Mouse (Mus musculus) embryonic facial prominence, embryonic 12.5 days (tissue): ENCODE results near the gene Mrpl34. TPM values are rescaled to one million over a fixed set of nuclear protein-coding genes. Genes with fewer than 3 reads are reported as not detected.

Source experiments
- ATAC-seq: fragments of 200-750 bp; cut with Nextera tagmentation; 2 replicates; pipeline ENCODE4 v1.8.0; 2017; ENCODE audit not compliant: insufficient number of reproducible peaks, insufficient read depth, low FRiP score, low TSS enrichment
- H3K27ac ChIP-seq: fragments of 300-500 bp; sonication (generic); 2 replicates; pipeline ENCODE4 v1.5.1; 2016; ENCODE audit warnings: mild to moderate bottlenecking
- H3K27me3 ChIP-seq: fragments of 300-500 bp; sonication (generic); 2 replicates; pipeline ENCODE4 v1.6.1; 2016; ENCODE audit warnings: mild to moderate bottlenecking, moderate library complexity
- H3K36me3 ChIP-seq: fragments of 300-500 bp; sonication (generic); 2 replicates; pipeline ENCODE4 v1.6.1; 2016; ENCODE audit warnings: mild to moderate bottlenecking
- H3K4me1 ChIP-seq: fragments of 300-500 bp; sonication (generic); 2 replicates; pipeline ENCODE4 v1.6.1; 2016
- H3K4me2 ChIP-seq: fragments of 300-500 bp; sonication (generic); replicated peaks from 2 replicates; pipeline ENCODE4 v1.6.1; 2016; ENCODE audit warnings: mild to moderate bottlenecking, moderate library complexity
- H3K4me3 ChIP-seq: fragments of 300-500 bp; sonication (generic); 2 replicates; pipeline ENCODE4 v1.5.1; 2016; ENCODE audit warnings: mild to moderate bottlenecking
- H3K9ac ChIP-seq: fragments of 300-500 bp; sonication (generic); 2 replicates; pipeline ENCODE4 v1.6.1; 2016; ENCODE audit warnings: mild to moderate bottlenecking, moderate library complexity
- H3K9me3 ChIP-seq: fragments of 300-500 bp; sonication (generic); 2 replicates; pipeline ENCODE4 v1.6.1; 2016; ENCODE audit warnings: mild to moderate bottlenecking, moderate library complexity
- WGBS: fragments of 180-500 bp; shearing (Covaris S2); methylation state at CpG from one replicate; pipeline ENCODE4 v1.1.7; 2016; 5-methylcytosine and 5-hydroxymethylcytosine counted together
- polyA plus RNA-seq: library from polyadenylated mRNA; unstranded; fragments of >200 nt; fragmentation: Nextera tagmentation; extraction: Ambion mirVana; gene quantifications from 2 replicates; pipeline ENCODE4 v1.2.1, GENCODE M21; 2016

Gene Mrpl34
- polyA plus RNA-seq, 1 experiment from 2014 or later = 169 TPM

DNA sequence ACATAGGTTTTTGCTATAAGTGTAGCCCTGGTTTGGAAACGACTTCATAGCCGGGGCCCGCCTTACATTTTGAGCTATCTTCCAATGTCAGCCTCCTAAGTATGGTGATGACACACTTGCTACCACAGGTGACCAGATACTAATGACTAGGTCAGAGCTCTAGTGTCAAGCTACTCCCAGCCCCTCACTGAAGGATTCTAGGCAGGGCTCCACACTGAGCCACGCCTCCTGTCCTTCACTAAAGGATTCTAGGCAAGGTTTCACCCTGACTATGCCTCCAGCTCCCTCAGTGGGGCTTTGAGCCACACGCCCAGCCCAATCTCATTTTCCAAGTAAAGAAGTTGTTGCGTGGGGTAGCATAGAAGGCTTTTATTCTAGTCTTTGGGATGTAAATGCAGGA is 4.0 kb upstream of the Mrpl34 start:
- ATAC-seq = no peak
- H3K4me3 ChIP-seq = no peak overlapping the region
- peaks cover 28% of the 10 kb centered on the region for H3K4me1 ChIP-seq
- no peak overlapping the region for H3K27ac ChIP-seq
- no peaks in the 10 kb centered on the region for H3K9me3 ChIP-seq
- 88% methylated on average over 6 of the region's 6 CpGs for WGBS
- H3K36me3 ChIP-seq = peaks cover 48% of the 10 kb centered on the region
- no peak overlapping the region for H3K9ac ChIP-seq
- H3K27me3 ChIP-seq = no peaks in the 10 kb centered on the region
- no peak overlapping the region for H3K4me2 ChIP-seq

DNA sequence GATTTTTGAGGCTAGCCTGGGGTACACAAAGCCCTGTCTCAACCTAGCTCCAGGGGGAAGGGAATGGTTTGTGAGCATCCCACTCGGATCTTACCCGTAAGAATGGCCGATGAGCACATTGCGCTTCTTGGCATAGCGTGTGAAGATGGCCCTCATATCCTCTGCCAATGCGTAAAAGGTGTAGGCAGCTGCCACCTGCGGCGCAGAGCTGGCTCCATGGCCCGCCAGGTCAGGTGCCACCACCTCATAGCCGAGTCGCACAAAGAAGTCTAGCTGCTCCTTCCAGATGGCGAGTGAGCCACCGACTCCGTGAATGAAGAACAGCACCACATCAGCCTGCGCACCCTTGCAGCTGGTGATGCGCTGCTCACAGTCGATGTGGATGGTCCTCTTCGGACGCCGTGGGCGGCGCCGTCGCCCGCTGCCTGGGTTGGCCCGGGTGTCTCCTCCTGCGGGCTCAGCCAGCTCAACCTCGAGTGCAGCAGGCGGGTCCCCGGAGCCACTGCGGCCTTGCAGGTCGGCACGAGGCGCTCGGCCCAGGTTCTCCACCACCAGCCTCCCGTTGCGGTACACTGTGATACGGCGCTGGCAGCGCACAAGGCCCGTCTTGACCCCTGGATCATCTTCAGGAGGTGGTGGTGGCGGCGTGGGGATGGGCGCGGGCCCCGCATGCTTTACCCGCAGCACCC is 3.5 kb upstream of the Mrpl34 start:
- H3K9ac ChIP-seq = no peak overlapping the region

DNA sequence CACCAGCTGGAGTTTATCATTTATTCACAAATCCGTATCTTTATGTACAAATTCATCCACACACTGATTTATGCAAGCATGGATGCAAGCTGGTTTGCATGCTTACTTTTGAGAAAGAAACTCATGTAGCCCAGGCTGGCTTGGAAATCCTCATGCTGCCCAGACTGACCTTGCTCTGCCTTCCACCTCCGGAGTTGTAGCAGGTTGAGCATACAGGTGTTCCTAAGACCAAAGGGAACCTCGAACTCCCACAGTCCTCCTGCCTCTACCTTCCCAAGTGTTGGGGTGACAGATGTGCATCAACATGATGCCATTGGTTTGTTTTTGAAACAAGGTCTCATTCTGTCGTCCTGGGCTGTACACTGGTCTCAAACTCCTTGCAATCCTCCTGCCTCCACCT is 2.6 kb upstream of the Mrpl34 start:
- ATAC-seq = no peak
- H3K36me3 ChIP-seq = peaks cover 42% of the 10 kb centered on the region
- 73% methylated on average over 4 of the region's 4 CpGs for WGBS
- no peaks in the 10 kb centered on the region for H3K27me3 ChIP-seq
- peak overlapping the region; percentile 93 for H3K4me3 ChIP-seq
- peaks cover 30% of the 10 kb centered on the region for H3K4me1 ChIP-seq
- peak overlapping the region; percentile 79 for H3K4me2 ChIP-seq
- no peaks in the 10 kb centered on the region for H3K9me3 ChIP-seq
- peak overlapping the region; percentile 82 for H3K9ac ChIP-seq
- H3K27ac ChIP-seq = no peak overlapping the region

More for the DNA sequence above, 3.5 kb upstream of the Mrpl34 start:
- 75% methylated on average over 47 of the region's 47 CpGs for WGBS
- Histone ChIP-seq H3K9me3 (no peaks in the 10 kb centered on the region), H3K27ac (no peak overlapping the region), H3K4me1 (peaks cover 30% of the 10 kb centered on the region), H3K4me3 (no peak overlapping the region), H3K27me3 (no peaks in the 10 kb centered on the region), H3K4me2 (no peak overlapping the region), H3K36me3 (peaks cover 48% of the 10 kb centered on the region)
- ATAC-seq = no peak

DNA sequence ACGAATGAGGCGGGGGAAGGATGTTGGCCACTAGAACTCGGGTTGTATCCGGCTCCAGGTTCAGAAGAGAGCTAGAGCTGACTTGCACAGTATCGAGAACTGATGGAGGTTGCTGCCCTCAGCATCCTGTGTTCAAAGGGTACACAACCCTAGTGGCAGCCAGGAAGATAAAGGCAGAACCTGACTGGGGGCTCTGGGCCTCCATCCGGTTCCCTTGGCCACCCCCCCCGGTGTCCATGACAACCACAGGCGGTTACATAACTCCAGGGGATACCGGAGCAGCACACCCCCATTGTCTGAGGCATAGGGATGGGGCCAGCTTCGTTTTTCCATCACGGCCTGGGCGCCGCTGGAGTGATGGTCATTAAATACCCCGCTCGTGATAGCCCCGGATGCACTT is 2.0 kb upstream of the Mrpl34 start:
- H3K4me2 ChIP-seq = peak overlapping the region; percentile 79
- peak overlapping the region; percentile 82 for H3K9ac ChIP-seq
- WGBS = 6% methylated on average over 16 of the region's 16 CpGs
- ATAC-seq = no peak
- H3K9me3 ChIP-seq = no peaks in the 10 kb centered on the region
- H3K4me3 ChIP-seq = peak overlapping the region; percentile 93
- H3K27me3 ChIP-seq = no peaks in the 10 kb centered on the region
- peaks cover 36% of the 10 kb centered on the region for H3K36me3 ChIP-seq
- no peak overlapping the region for H3K27ac ChIP-seq
- H3K4me1 ChIP-seq = peaks cover 30% of the 10 kb centered on the region

DNA sequence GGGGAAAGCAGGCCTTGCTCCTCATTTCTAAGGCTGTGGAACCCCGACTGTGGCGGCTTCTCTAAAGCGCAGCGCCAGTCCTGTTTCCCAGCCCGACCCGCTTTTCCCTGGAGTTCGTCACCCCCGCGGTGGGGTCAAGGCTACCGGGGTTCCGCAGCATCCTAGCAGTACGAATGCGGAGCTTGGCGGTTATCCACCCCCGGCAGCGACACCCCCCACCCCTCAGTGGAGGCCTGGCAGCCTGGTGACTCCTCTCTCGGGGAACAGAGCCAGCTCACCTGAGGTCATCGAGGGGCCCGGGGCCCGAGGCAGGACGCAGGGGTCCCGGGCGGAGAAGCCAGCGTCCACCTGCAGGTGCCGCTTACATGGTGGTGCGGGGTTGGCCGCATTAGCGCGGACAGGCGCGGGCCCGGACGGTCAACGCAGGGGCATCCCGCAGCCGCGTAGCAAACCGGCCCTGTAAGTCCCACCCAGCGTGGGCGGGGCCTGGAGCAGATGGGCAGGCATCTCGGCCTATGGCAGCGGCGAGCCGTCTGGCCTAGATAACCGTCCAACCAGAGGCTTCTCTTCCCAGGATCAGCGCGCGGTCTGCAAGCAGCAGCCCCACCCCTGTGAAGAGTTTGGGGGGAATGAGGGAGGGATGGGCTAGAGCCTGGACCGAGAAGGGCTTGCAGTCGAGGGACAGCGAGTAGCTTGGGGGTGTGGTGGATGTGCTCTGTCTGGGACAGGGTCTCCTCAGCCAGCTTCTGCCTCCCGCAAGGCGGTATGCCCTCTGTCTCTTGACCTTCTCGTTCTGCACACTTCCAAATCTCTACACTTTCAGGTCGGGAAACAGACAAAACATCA is 1.3 kb upstream of the Mrpl34 start, which contains the start of gene Abhd8:
TSS of gene Abhd8 (minus strand) at position 468 of the 846 bp plus-strand sequence.
- peak; percentile 86 for ATAC-seq
- WGBS = under 1% methylated on average over 55 of the region's 55 CpGs
- Histone ChIP-seq H3K4me3 (peak within 1 kb of the TSS; percentile 93), H3K4me2 (peak within 1 kb of the TSS; percentile 79), H3K27ac (peak within 1 kb of the TSS; percentile 74), H3K9ac (peak within 1 kb of the TSS; percentile 82), H3K36me3 (peaks cover 31% of the 10 kb centered on the region), H3K9me3 (no peaks in the 10 kb centered on the region), H3K27me3 (no peaks in the 10 kb centered on the region), H3K4me1 (peaks cover 30% of the 10 kb centered on the region)

DNA sequence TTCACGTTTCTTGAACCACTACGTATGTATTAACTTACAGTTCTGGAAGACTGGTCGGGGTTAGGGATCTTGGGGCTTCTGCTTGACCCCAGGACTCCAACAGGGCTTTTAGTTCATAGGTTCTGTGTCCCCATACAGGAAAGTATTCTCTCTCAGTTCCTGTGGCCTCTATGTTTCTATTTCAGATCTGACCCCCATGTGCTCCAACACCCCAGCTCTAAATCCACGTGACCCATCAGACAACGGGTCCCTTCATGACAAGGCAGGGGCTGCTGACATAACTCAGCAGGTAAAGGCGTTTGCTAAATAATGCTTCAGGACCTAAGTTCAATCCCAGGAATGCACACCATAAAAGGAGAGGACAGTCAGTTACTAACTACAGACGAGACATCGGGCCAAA is 974 bp downstream of the Mrpl34 start:
- Histone ChIP-seq H3K9ac (peak overlapping the region; percentile 65; the same call in 1 of the 2 replicates), H3K9me3 (no peaks in the 10 kb centered on the region), H3K27me3 (no peaks in the 10 kb centered on the region), H3K4me3 (peak overlapping the region; percentile 93), H3K4me2 (peak overlapping the region; percentile 79), H3K4me1 (peaks cover 40% of the 10 kb centered on the region), H3K36me3 (peaks cover 11% of the 10 kb centered on the region), H3K27ac (no peak overlapping the region)
- 83% methylated on average over 8 of the region's 8 CpGs for WGBS
- ATAC-seq = no peak

DNA sequence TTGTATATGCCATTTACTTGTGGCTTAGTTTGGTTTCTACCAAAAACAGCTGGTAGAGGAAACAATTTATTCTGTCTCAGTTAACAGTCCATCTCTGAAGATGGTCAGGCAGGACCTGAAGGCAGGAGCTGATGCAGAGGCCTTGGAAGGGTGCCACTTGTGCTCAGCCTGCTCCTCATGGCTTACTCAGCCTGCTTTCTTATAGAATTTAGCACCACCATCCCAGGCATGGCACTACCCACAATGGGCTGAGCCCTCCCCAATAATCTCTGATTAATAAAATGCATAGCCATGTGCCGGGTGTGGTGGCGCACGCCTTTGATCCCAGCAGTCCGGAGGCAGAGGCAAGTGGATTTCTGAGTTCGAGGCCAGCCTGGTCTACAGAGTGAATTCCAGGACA is 1.4 kb downstream of the Mrpl34 start:
- Histone ChIP-seq H3K9me3 (no peaks in the 10 kb centered on the region), H3K4me2 (peak overlapping the region; percentile 79; the same call in 1 of the 2 replicates), H3K27me3 (no peaks in the 10 kb centered on the region), H3K9ac (no peak overlapping the region), H3K4me3 (no peak overlapping the region), H3K27ac (no peak overlapping the region), H3K36me3 (peaks cover 11% of the 10 kb centered on the region), H3K4me1 (peaks cover 40% of the 10 kb centered on the region)
- no peak for ATAC-seq
- WGBS = 92% methylated on average over 5 of the region's 5 CpGs

DNA sequence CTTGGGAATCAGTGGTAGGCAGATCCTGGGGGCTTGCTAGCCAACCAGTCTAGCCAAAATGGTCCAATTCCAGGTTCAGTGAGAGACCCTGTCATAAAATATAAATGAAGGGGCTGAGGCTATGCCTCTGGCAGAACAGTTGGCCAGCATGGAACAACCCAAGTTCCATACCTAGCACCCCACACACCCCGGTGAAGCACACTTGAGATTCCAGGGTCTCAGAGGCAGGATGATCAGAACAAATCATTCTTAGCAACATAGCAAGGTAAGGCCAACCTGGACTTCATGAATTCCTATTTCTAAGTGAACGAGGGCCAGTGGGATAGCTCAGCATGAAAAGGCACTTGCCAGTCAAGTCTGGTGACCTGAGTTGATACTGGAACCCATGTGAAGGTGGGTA is 2.4 kb downstream of the Mrpl34 start:
- Histone ChIP-seq H3K27me3 (no peaks in the 10 kb centered on the region), H3K36me3 (peaks cover 16% of the 10 kb centered on the region), H3K9me3 (no peaks in the 10 kb centered on the region), H3K4me3 (no peak overlapping the region), H3K4me2 (no peak overlapping the region), H3K27ac (no peak overlapping the region), H3K4me1 (peaks cover 34% of the 10 kb centered on the region), H3K9ac (no peak overlapping the region)
- 91% methylated on average over 2 of the region's 2 CpGs for WGBS
- no peak for ATAC-seq

DNA sequence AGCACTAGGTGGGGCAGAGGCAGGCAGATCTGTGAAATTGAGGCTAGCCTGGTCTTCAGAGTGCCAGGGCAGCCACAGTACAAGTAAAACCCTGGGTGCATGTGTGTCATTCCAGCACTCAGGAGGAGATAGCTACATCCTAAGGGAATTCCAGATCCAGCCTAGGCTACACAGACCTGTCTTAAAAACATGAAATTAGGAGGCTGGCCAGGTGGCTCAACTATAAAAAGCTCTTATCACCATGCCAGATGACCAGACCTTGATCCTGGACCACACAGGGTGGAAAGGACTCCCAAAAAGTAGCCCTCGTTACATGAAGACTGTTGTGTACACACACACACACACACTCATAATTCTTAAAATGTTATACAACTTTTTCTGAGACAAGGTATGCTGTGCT is 3.2 kb downstream of the Mrpl34 start:
- peaks cover 26% of the 10 kb centered on the region for H3K4me1 ChIP-seq
- H3K9ac ChIP-seq = no peak overlapping the region
- no peak overlapping the region for H3K27ac ChIP-seq
- no peak overlapping the region for H3K4me2 ChIP-seq
- ATAC-seq = no peak
- H3K4me3 ChIP-seq = no peak overlapping the region
- WGBS = 91% methylated on average over 1 of the region's 1 CpGs
- H3K27me3 ChIP-seq = no peaks in the 10 kb centered on the region
- no peaks in the 10 kb centered on the region for H3K9me3 ChIP-seq
- peaks cover 24% of the 10 kb centered on the region for H3K36me3 ChIP-seq

DNA sequence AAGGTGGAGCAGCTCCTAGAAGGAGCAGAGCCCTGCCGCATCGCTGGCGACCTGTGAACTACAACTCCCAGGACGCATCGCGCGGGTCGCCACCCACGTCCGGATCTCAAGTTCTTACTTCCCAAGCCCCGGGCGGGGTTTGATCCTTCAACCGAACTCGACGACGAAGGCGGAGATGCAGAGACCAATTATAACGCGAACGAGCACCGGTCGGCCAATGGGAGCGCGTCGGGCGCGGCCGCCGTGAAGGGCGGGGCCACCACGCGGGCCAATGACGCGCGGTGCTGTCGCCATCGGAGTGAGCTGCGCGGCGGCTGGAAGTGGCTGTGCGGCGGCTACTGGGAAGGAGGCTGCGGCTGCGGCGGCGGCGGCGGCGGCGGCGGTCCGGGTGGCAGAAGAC is 4.2 kb downstream of the Mrpl34 start, which contains the start of gene Dda1:
TSS of gene Dda1 (plus strand) at position 284 of the 400 bp plus-strand sequence.
- peaks cover 23% of the 10 kb centered on the region for H3K4me1 ChIP-seq
- under 1% methylated on average over 52 of the region's 52 CpGs for WGBS

DNA sequence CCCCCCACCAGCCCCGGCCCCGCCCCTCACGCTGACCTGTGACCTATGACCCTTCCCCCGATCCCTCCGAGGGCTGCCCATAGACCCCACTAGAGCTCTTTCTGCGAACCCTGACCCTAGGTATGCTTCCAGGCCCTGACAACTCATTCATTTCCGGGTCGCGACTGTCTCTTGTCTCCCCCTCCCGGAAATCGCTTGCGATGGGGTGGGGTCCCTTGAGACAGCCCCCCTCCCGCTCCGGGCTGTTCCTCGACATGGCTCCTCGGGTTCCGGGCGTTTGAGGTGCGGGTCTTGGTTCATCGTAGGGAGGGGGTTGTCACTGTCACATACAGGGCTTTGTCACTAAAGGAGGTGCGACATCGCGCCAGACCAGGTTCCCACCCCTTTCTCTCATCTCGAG is 4.7 kb downstream of the Mrpl34 start:
- H3K36me3 ChIP-seq = peaks cover 38% of the 10 kb centered on the region
- peak; percentile 6; the same call in 1 of the 2 replicates for ATAC-seq

More for the DNA sequence above, 4.2 kb downstream of the Mrpl34 start, which contains the start of gene Dda1:
- no peaks in the 10 kb centered on the region for H3K9me3 ChIP-seq
- peak within 1 kb of the TSS; percentile 85 for H3K9ac ChIP-seq
- peak within 1 kb of the TSS; percentile 67 for H3K27ac ChIP-seq
- peak within 1 kb of the TSS; percentile 88 for H3K4me2 ChIP-seq
- peaks cover 33% of the 10 kb centered on the region for H3K36me3 ChIP-seq
- no peaks in the 10 kb centered on the region for H3K27me3 ChIP-seq
- peak; percentile 86 for ATAC-seq
- peak within 1 kb of the TSS; percentile 90 for H3K4me3 ChIP-seq

More for the DNA sequence above, 4.7 kb downstream of the Mrpl34 start:
- no peaks in the 10 kb centered on the region for H3K27me3 ChIP-seq
- peak overlapping the region; percentile 67 for H3K27ac ChIP-seq
- H3K4me3 ChIP-seq = peak overlapping the region; percentile 90
- no peaks in the 10 kb centered on the region for H3K9me3 ChIP-seq
- H3K4me2 ChIP-seq = peak overlapping the region; percentile 88
- under 1% methylated on average over 24 of the region's 24 CpGs for WGBS
- peaks cover 18% of the 10 kb centered on the region for H3K4me1 ChIP-seq
- H3K9ac ChIP-seq = peak overlapping the region; percentile 85
